Mouse (Mus musculus): ENCODE measurements around the gene Fut2. TPM values are rescaled to one million over a fixed set of nuclear protein-coding genes. Genes with fewer than 3 reads are reported as not detected.

Gene Fut2
- polyA plus RNA-seq, 1 experiment = not detected

DNA sequence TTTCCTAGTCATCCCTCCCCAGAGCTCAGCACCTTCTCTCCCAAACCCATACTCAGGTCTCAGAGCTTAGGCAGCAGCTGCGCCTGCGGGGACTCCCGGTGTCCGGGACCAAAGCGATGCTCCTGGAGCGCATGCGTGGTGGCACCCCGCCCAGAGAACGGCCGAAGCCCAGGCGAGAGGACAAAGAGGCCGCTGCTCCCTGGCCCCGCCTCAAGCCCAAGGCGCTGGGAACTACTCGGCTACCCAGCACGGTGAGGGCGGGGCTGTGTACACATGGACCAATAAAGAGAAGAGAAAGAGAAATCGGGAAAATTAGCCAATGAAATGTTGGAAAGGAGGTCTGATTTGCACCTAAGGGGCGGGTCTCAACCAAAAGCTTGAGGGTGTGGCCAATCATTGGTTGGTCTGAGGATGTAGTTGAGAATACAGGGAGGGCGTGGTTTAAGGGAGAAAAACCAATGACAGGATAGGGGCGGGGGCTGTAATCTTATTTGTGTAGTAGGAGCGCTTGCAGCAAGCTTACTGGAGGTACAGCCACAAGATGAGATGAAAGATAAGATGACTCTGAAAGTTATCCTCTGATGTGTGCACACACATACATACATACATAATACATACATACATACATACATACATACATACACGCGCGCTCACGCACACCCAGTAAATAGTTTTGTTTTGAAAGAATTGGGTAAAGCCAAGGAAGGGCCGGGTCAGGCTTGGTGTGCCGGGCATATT lies 22.6 kb downstream of the Fut2 start:
- TF ChIP-seq CTCF (IDR thresholded peaks at IDR 0.05; ENCODE audit: extremely low read depth, insufficient read depth, insufficient read length, insufficient replicate concordance) (no peak), POLR2A (IDR thresholded peaks at IDR 0.05; ENCODE audit: low read depth, low read length) (peak; percentile 4; the same call in 1 of the 2 replicates)
- no peak overlapping the region for H3K27ac ChIP-seq (ENCODE audit: insufficient read depth, low read length)
- H3K36me3 ChIP-seq (ENCODE audit: control insufficient read depth, insufficient read depth, low read length) = no peaks in the 10 kb centered on the region
- no peaks in the 10 kb centered on the region for H3K27me3 ChIP-seq (ENCODE audit: control insufficient read depth, insufficient read depth, low read length)
- peak overlapping the region; percentile 43; the same call in 1 of the 2 replicates for H3K4me3 ChIP-seq (ENCODE audit: extremely low read depth, insufficient read depth, insufficient read length)
- DNase-seq (ENCODE audit: low read depth in 1 of 2, low spot score in 2 of 2) = peak; percentile 74 to 79
- WGBS = 14% methylated on average over 28 of the region's 28 CpGs
- H3K4me1 ChIP-seq (ENCODE audit: control insufficient read depth, insufficient read depth, insufficient read length) = peaks cover 6% of the 10 kb centered on the region; the same call in 1 of the 2 replicates

DNA sequence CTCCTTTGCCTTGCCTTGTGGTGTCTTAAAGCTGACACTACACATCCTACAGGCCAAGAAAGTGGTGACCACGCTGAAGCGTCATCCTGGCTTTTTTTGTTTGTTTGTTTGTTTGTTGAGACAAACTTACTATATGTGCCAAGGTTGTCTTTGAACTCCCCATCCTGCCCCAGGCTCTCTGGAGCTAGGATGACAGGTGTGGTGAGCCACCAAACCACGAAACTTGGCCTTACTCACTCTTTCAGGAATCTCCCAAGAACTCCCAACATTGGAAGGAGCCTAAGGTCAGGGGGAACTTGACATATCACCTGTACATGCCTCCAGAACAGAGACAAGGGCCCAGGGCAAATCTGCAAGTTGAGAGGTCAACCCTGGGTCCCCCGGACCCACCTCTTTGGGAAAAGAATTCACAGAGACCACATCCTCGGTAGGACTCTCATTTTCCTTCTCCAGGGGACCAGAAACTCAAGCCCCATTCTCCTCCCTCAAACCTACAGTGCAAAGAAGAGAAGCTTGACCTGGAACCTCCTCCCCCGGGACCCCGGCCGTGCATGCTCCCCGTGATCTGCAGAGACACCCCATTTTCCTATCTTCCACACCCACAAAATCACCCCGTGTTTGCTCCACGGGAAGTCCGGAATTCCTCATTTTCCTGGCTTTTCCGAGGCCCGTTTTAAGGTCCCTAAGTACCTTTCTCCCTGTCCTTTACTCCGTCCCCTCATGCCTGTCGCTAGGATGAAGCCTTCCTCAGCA lies 23.5 kb downstream of the Fut2 start:
- Histone ChIP-seq H3K4me1 (ENCODE audit: control insufficient read depth, insufficient read depth, insufficient read length) (peaks cover 6% of the 10 kb centered on the region; the same call in 1 of the 2 replicates), H3K4me3 (ENCODE audit: extremely low read depth, insufficient read depth, insufficient read length) (peak overlapping the region; percentile 43), H3K36me3 (ENCODE audit: control insufficient read depth, insufficient read depth, low read length) (no peaks in the 10 kb centered on the region), H3K27me3 (ENCODE audit: control insufficient read depth, insufficient read depth, low read length) (no peaks in the 10 kb centered on the region), H3K27ac (ENCODE audit: insufficient read depth, low read length) (no peak overlapping the region)
- no peak for DNase-seq (ENCODE audit: low read depth in 1 of 2, low spot score in 2 of 2)
- no peak for TF ChIP-seq POLR2A (IDR thresholded peaks at IDR 0.05; ENCODE audit: low read depth, low read length)
- TF ChIP-seq CTCF (IDR thresholded peaks at IDR 0.05; ENCODE audit: extremely low read depth, insufficient read depth, insufficient read length, insufficient replicate concordance) = no peak
- 41% methylated on average over 16 of the region's 16 CpGs for WGBS

DNA sequence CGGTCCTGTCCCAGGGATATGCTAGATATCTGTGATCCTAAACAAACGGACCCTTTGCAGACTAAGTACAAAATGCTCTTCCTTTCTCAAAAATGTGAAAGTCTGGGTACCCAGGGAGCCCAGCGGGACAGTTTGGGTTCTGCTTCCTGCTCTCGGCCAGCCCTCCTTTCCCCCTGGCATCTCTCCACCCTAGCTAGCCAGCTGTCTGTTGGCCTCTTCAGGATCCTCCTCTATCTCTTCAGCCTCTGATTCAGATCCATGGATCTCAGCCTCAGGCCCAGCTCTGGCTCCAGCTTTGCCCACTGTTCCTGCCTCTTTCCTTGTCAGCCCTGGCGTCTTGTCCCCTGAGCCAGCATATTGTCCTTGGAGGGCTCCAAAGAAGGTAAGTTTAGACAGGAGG lies 24.1 kb downstream of the Fut2 start:
- Histone ChIP-seq H3K27ac (ENCODE audit: insufficient read depth, low read length) (no peak overlapping the region), H3K36me3 (ENCODE audit: control insufficient read depth, insufficient read depth, low read length) (no peaks in the 10 kb centered on the region), H3K27me3 (ENCODE audit: control insufficient read depth, insufficient read depth, low read length) (no peaks in the 10 kb centered on the region), H3K4me1 (ENCODE audit: control insufficient read depth, insufficient read depth, insufficient read length) (peaks cover 6% of the 10 kb centered on the region; the same call in 1 of the 2 replicates), H3K4me3 (ENCODE audit: extremely low read depth, insufficient read depth, insufficient read length) (no peak overlapping the region)
- WGBS = 82% methylated on average over 5 of the region's 5 CpGs
- DNase-seq (ENCODE audit: low read depth in 1 of 2, low spot score in 2 of 2) = no peak
- TF ChIP-seq POLR2A (IDR thresholded peaks at IDR 0.05; ENCODE audit: low read depth, low read length) (no peak), CTCF (IDR thresholded peaks at IDR 0.05; ENCODE audit: extremely low read depth, insufficient read depth, insufficient read length, insufficient replicate concordance) (no peak)

DNA sequence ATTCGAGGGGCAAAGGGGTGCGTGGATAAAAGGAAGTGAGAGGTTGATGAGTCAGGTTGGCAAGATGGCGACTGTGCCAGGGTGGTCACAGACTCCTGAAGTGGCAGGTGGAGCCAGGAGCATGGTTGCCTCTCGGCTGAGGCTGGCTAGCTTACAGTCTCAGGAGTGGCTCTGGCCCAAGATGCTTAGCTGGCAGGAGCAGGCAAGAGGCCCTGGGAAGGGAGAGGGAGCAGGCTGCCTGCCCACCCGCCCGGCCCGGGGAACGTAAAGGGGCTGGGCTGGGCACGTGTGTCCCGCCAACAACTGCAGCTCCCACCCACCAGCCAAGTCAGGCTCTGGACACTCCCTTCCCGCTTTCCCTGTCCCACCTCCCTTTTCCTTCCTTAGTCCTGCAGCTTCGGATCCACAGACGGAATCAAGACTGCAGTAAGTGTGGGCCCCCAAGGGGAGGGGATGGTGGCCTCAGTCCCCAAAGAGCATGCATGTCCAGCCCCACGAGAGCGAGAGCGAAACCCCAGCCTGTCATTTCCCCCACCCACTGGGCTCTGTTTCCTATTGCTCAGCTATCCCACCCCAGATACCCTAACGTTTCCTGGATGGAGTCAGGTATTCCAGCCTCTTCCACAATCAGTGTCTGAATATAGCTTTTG lies 24.7 kb downstream of the Fut2 start:
- 83% methylated on average over 17 of the region's 17 CpGs for WGBS
- no peak for TF ChIP-seq POLR2A (IDR thresholded peaks at IDR 0.05; ENCODE audit: low read depth, low read length)
- no peak for TF ChIP-seq CTCF (IDR thresholded peaks at IDR 0.05; ENCODE audit: extremely low read depth, insufficient read depth, insufficient read length, insufficient replicate concordance)
- no peak overlapping the region for H3K27ac ChIP-seq (ENCODE audit: insufficient read depth, low read length)
- peaks cover 6% of the 10 kb centered on the region; the same call in 1 of the 2 replicates for H3K4me1 ChIP-seq (ENCODE audit: control insufficient read depth, insufficient read depth, insufficient read length)
- no peak for DNase-seq (ENCODE audit: low read depth in 1 of 2, low spot score in 2 of 2)
- no peaks in the 10 kb centered on the region for H3K36me3 ChIP-seq (ENCODE audit: control insufficient read depth, insufficient read depth, low read length)
- no peak overlapping the region for H3K4me3 ChIP-seq (ENCODE audit: extremely low read depth, insufficient read depth, insufficient read length)
- no peaks in the 10 kb centered on the region for H3K27me3 ChIP-seq (ENCODE audit: control insufficient read depth, insufficient read depth, low read length)

DNA sequence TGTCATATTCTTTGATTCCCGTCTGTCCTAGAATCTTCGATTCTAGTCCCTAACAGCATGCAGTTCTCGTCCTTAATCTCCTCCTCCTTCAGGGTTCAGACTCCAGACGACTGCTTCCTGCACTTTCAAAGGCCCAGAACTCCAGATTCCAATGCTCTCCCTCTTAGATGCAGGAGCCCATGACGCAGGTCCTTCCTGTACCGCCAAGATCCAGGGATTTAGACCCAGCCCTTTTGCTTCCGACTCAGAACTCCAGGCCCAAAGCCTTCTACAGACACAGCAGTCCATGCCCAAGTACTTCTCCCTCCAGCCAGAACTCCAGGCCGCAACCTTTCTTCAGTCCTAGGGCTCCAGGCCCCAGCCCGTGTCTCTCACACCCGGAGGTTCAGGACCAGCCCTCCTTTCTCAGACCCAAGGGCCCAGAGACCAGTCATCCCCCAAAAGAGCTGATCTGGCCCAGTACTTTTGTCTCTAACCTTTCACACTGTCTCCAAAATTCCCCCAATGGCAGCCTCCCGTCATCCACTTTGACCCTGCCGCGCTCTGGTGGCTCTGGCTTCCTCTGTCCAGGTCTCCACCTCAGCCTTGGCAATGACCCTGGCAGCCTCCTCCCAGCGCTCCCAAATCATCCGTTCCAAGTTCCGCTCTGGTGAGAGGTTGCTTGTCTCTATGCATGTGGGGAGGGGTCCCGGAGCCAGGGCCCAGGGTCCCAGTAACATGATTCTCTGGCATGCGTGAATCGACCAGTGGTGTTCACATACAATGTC lies 25.8 kb downstream of the Fut2 start:
- Histone ChIP-seq H3K4me3 (ENCODE audit: extremely low read depth, insufficient read depth, insufficient read length) (no peak overlapping the region), H3K27ac (ENCODE audit: insufficient read depth, low read length) (no peak overlapping the region), H3K36me3 (ENCODE audit: control insufficient read depth, insufficient read depth, low read length) (no peaks in the 10 kb centered on the region), H3K27me3 (ENCODE audit: control insufficient read depth, insufficient read depth, low read length) (no peaks in the 10 kb centered on the region), H3K4me1 (ENCODE audit: control insufficient read depth, insufficient read depth, insufficient read length) (peaks cover 6% of the 10 kb centered on the region; the same call in 1 of the 2 replicates)
- WGBS = 92% methylated on average over 19 of the region's 19 CpGs
- DNase-seq (ENCODE audit: low read depth in 1 of 2, low spot score in 2 of 2) = no peak
- no peak for TF ChIP-seq POLR2A (IDR thresholded peaks at IDR 0.05; ENCODE audit: low read depth, low read length)
- no peak for TF ChIP-seq CTCF (IDR thresholded peaks at IDR 0.05; ENCODE audit: extremely low read depth, insufficient read depth, insufficient read length, insufficient replicate concordance)

DNA sequence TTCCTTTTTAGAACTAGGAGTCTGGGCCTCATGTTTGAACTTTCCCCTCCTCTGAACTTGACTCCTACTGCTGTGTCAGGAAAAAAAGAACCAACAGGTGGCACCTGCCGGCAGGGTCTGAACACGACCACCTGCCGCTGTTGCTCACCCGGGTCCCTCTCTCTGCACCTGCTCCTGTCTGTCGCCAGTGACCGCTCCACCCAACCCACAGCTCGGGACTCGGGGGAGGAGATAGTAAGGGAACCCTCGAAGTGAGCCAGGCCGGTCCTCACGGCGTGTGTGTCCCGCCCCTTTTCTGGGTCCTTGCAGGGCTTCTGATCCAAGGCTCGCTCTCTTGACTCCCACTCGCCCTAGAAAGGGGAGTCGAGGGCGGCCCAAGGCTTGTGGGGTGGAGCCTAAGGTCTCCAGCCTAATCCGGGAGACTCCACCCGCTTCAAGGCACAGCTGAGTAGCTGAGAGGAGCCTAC lies 26.6 kb downstream of the Fut2 start, which contains the start of gene Mamstr:
Mamstr (plus strand) TSS at position 417 of the 467 bp plus-strand sequence.
- DNase-seq (ENCODE audit: low read depth in 1 of 2, low spot score in 2 of 2) = no peak
- TF ChIP-seq POLR2A (IDR thresholded peaks at IDR 0.05; ENCODE audit: low read depth, low read length) (no peak), CTCF (IDR thresholded peaks at IDR 0.05; ENCODE audit: extremely low read depth, insufficient read depth, insufficient read length, insufficient replicate concordance) (no peak)
- H3K4me1 ChIP-seq (ENCODE audit: control insufficient read depth, insufficient read depth, insufficient read length) = peaks cover 10% of the 10 kb centered on the region; the same call in 1 of the 2 replicates
- H3K4me3 ChIP-seq (ENCODE audit: extremely low read depth, insufficient read depth, insufficient read length) = no peak within 1 kb of the TSS
- no peak within 1 kb of the TSS for H3K27ac ChIP-seq (ENCODE audit: insufficient read depth, low read length)
- 83% methylated on average over 19 of the region's 19 CpGs for WGBS
- no peaks in the 10 kb centered on the region for H3K36me3 ChIP-seq (ENCODE audit: control insufficient read depth, insufficient read depth, low read length)
- H3K27me3 ChIP-seq (ENCODE audit: control insufficient read depth, insufficient read depth, low read length) = no peaks in the 10 kb centered on the region

All from spleen, adult 2 months (tissue).